Mouse (Mus musculus): ENCODE measurements around the gene Wdr63. TPM values are rescaled to one million over a fixed set of nuclear protein-coding genes. Genes with fewer than 3 reads are reported as not detected.

The Wdr63 gene
- polyA plus RNA-seq, 1 experiment: 7.1 TPM

- H3K4me1 ChIP-seq (ENCODE audit: control insufficient read depth, insufficient read depth, low read length): no peaks in the 10 kb centered on the region
- TF ChIP-seq POLR2A (IDR thresholded peaks at IDR 0.05; ENCODE audit: borderline replicate concordance, extremely low read depth, low read depth, low read length) (no peak), CTCF (IDR thresholded peaks at IDR 0.05; ENCODE audit: insufficient read depth, low read length) (no peak)
- DNase-seq: no peak
- H3K4me3 ChIP-seq (replicated peaks; ENCODE audit: extremely low read depth, low read depth, low read length): no peak overlapping the region
- 76% methylated on average over 11 of the region's 11 CpGs for WGBS
Measured at GRCm38 (mm10) chr3:146063146-146063545, 44.8 kb downstream of the Wdr63 start.

GRCm38 (mm10) chr3:146059356-146059926, 48.5 kb downstream of the Wdr63 start:
- TF ChIP-seq POLR2A (IDR thresholded peaks at IDR 0.05; ENCODE audit: borderline replicate concordance, extremely low read depth, low read depth, low read length): no peak
- TF ChIP-seq CTCF (IDR thresholded peaks at IDR 0.05; ENCODE audit: insufficient read depth, low read length): no peak
- Histone ChIP-seq H3K4me1 (ENCODE audit: control insufficient read depth, insufficient read depth, low read length) (no peaks in the 10 kb centered on the region), H3K4me3 (replicated peaks; ENCODE audit: extremely low read depth, low read depth, low read length) (peak overlapping the region; percentile 3)
- DNase-seq: no peak
- WGBS: 60% methylated on average over 15 of the region's 15 CpGs

GRCm38 (mm10) chr3:146058263-146058662, 49.7 kb downstream of the Wdr63 start:
- DNase-seq: peak; percentile 36
- TF ChIP-seq POLR2A (IDR thresholded peaks at IDR 0.05; ENCODE audit: borderline replicate concordance, extremely low read depth, low read depth, low read length) (no peak), CTCF (IDR thresholded peaks at IDR 0.05; ENCODE audit: insufficient read depth, low read length) (peak; percentile 72)
- Histone ChIP-seq H3K4me1 (ENCODE audit: control insufficient read depth, insufficient read depth, low read length) (no peaks in the 10 kb centered on the region), H3K4me3 (replicated peaks; ENCODE audit: extremely low read depth, low read depth, low read length) (no peak overlapping the region)
- WGBS: 20% methylated on average over 4 of the region's 4 CpGs

- 62% methylated on average over 7 of the region's 7 CpGs for WGBS
- Histone ChIP-seq H3K4me1 (ENCODE audit: control insufficient read depth, insufficient read depth, low read length) (no peaks in the 10 kb centered on the region), H3K4me3 (replicated peaks; ENCODE audit: extremely low read depth, low read depth, low read length) (no peak overlapping the region)
- DNase-seq: no peak
- TF ChIP-seq CTCF (IDR thresholded peaks at IDR 0.05; ENCODE audit: insufficient read depth, low read length) (no peak), POLR2A (IDR thresholded peaks at IDR 0.05; ENCODE audit: borderline replicate concordance, extremely low read depth, low read depth, low read length) (no peak)
Measured at GRCm38 (mm10) chr3:146057131-146057530, 50.8 kb downstream of the Wdr63 start.

- Histone ChIP-seq H3K4me1 (ENCODE audit: control insufficient read depth, insufficient read depth, low read length) (no peaks in the 10 kb centered on the region), H3K4me3 (replicated peaks; ENCODE audit: extremely low read depth, low read depth, low read length) (no peak overlapping the region)
- WGBS: 69% methylated on average over 2 of the region's 2 CpGs
- TF ChIP-seq POLR2A (IDR thresholded peaks at IDR 0.05; ENCODE audit: borderline replicate concordance, extremely low read depth, low read depth, low read length): no peak
- no peak for TF ChIP-seq CTCF (IDR thresholded peaks at IDR 0.05; ENCODE audit: insufficient read depth, low read length)
- DNase-seq: no peak
Measured at GRCm38 (mm10) chr3:146053873-146054272, 54.1 kb downstream of the Wdr63 start.

- Histone ChIP-seq H3K4me1 (ENCODE audit: control insufficient read depth, insufficient read depth, low read length) (no peaks in the 10 kb centered on the region; the same call in 1 of the 2 replicates), H3K4me3 (replicated peaks; ENCODE audit: extremely low read depth, low read depth, low read length) (no peak overlapping the region)
- no peak for DNase-seq
- WGBS: 69% methylated on average over 6 of the region's 6 CpGs
- TF ChIP-seq POLR2A (IDR thresholded peaks at IDR 0.05; ENCODE audit: borderline replicate concordance, extremely low read depth, low read depth, low read length) (no peak), CTCF (IDR thresholded peaks at IDR 0.05; ENCODE audit: insufficient read depth, low read length) (no peak)
Measured at GRCm38 (mm10) chr3:146053082-146053814, 54.7 kb downstream of the Wdr63 start.

- Histone ChIP-seq H3K4me3 (replicated peaks; ENCODE audit: extremely low read depth, low read depth, low read length) (no peak overlapping the region), H3K4me1 (ENCODE audit: control insufficient read depth, insufficient read depth, low read length) (peaks cover 7% of the 10 kb centered on the region)
- no peak for DNase-seq
- whole genome bisulfite sequencing: 42% methylated on average over 11 of the region's 11 CpGs
- TF ChIP-seq CTCF (IDR thresholded peaks at IDR 0.05; ENCODE audit: insufficient read depth, low read length) (no peak), POLR2A (IDR thresholded peaks at IDR 0.05; ENCODE audit: borderline replicate concordance, extremely low read depth, low read depth, low read length) (no peak)
Measured at GRCm38 (mm10) chr3:146051277-146052007, 56.5 kb downstream of the Wdr63 start.

- WGBS: 59% methylated on average over 5 of the region's 5 CpGs
- Histone ChIP-seq H3K4me3 (replicated peaks; ENCODE audit: extremely low read depth, low read depth, low read length) (no peak overlapping the region), H3K4me1 (ENCODE audit: control insufficient read depth, insufficient read depth, low read length) (peaks cover 7% of the 10 kb centered on the region)
- DNase-seq: no peak
- no peak for TF ChIP-seq CTCF (IDR thresholded peaks at IDR 0.05; ENCODE audit: insufficient read depth, low read length)
Measured at GRCm38 (mm10) chr3:146049951-146050350, 58.0 kb downstream of the Wdr63 start.

GRCm38 (mm10) chr3:146047704-146048207, 60.2 kb downstream of the Wdr63 start:
- Histone ChIP-seq H3K4me3 (replicated peaks; ENCODE audit: extremely low read depth, low read depth, low read length) (peak overlapping the region; percentile 55), H3K4me1 (ENCODE audit: control insufficient read depth, insufficient read depth, low read length) (peaks cover 7% of the 10 kb centered on the region)
- WGBS: 18% methylated on average over 15 of the region's 15 CpGs
- peak; percentile 37 for DNase-seq
- TF ChIP-seq POLR2A (IDR thresholded peaks at IDR 0.05; ENCODE audit: borderline replicate concordance, extremely low read depth, low read depth, low read length): no peak
- TF ChIP-seq CTCF (IDR thresholded peaks at IDR 0.05; ENCODE audit: insufficient read depth, low read length): no peak
